In the genomic region with DNA sequence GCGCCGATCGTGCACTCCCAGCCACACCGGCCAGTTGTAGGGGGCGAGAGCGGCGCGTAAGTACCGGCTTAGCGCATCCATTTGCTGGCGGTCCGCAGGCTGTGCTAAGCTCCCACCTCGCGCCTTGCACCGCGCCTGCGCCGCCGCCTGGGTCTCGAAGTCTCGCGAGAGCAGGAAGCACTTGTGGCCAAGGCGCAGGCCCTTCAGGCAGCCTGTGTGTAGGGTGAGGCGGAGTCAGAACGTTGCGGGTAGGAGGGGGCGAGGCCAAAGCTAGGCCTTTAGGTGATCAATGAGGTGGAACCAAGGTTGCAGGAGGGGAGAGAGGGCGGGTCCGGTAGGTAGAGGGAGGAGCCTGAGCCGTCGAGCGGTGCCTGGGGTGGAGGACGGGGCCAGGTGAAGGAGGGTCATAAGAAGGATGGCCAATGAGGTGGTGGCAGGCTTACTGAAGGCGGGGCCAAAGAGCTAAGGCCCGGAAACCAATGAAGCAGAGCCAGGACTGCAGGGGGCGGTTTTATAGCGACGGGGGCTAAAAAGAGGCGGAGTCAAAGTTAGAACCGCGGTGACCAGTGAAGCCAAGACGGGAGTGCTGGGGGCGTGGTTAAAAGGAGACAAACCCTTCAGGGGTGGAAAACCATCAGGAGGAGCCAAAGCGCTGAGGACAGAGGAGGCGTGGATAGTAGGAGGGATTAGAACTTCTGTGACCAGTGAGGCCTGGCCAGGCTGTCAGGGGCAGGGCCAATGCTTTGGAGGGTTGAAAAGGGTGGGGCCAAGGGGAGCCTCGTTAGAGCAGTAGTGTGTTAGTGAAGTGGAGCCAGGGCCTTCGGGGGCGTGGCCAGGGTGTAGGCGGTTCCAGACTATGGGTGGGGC, we compare ENCODE assay signal across 8 mouse cellular contexts. TPM values are rescaled to one million over a fixed set of nuclear protein-coding genes. Genes with fewer than 3 reads are reported as not detected.
A peak's percentile ranks its signal among the peaks of the same experiment; 100 is the strongest.
DNase-seq lines count a peak whose midpoint lies in the region; ATAC-seq lines count a peak whose summit lies in the region.

No protein-coding gene starts in this region.

- no peaks in the 10 kb centered on the region for H3K36me3 ChIP-seq in hindbrain, embryonic 12.5 days

- peaks cover 18% of the 10 kb centered on the region; the same call in 1 of the 2 replicates for H3K27me3 ChIP-seq in hindbrain, embryonic 12.5 days

- peaks cover 13% of the 10 kb centered on the region for H3K4me1 ChIP-seq in hindbrain, embryonic 12.5 days

- H3K9ac ChIP-seq in hindbrain, embryonic 12.5 days: peak overlapping the region; percentile 87

- WGBS in hindbrain, embryonic 12.5 days: under 1% methylated on average over 49 of the region's 49 CpGs

- H3K9me3 ChIP-seq in hindbrain, embryonic 12.5 days (replicated peaks): no peaks in the 10 kb centered on the region

- peak; percentile 94 for ATAC-seq in hindbrain, embryonic 12.5 days (ENCODE audit: low FRiP score)

- peak overlapping the region; percentile 96 for H3K27ac ChIP-seq in hindbrain, embryonic 12.5 days

- peak overlapping the region; percentile 63 for H3K4me2 ChIP-seq in hindbrain, embryonic 12.5 days (replicated peaks)

- peak; percentile 99 for DNase-seq in NIH3T3 (ENCODE audit: low read depth)
- peak; percentile 97 to 98 for DNase-seq in cerebellum, postnatal 10 days
- DNase-seq in frontal cortex, postnatal 10 days (ENCODE audit: low spot score in 2 of 2): peak; percentile 96 to 97
- peak; percentile 97 for DNase-seq in layer of hippocampus, postnatal 14 days (ENCODE audit: low spot score in 2 of 2)
- DNase-seq in lung, postnatal 14 days: peak; percentile 96
- DNase-seq in retina, adult 2 months (ENCODE audit: low read depth, low spot score): peak; percentile 98
- DNase-seq in thymus, postnatal 36 days: peak; percentile 92 to 96

- H3K4me3 ChIP-seq in hindbrain, embryonic 12.5 days: peak overlapping the region; percentile 55

RNA-seq across cellular contexts. Expression of a gene that starts 1.7 kb away (rescaled TPM):
- 2.0 and 2.9 TPM in 2 replicates for polyA plus RNA-seq in hindbrain, embryonic 12.5 days (2016; fragmentation: Nextera tagmentation; extraction: Ambion mirVana)
- total RNA-seq in layer of hippocampus, postnatal 14 days (2021): 1 to 10 TPM; 2.5 to 2.8 TPM

RNA-seq across cellular contexts. Expression of a gene that starts 5.0 kb away (rescaled TPM):
- polyA plus RNA-seq in hindbrain, embryonic 12.5 days (2016; fragmentation: Nextera tagmentation; extraction: Ambion mirVana): 12.5 and 12.8 TPM in 2 replicates
- 100 to 1,000 TPM; 566 to 582 TPM for total RNA-seq in layer of hippocampus, postnatal 14 days (2021)

RNA-seq across cellular contexts. Expression of a gene that starts 43.8 kb away (rescaled TPM):
- polyA plus RNA-seq in hindbrain, embryonic 12.5 days (2016; fragmentation: Nextera tagmentation; extraction: Ambion mirVana): not detected in 2 replicates
- not detected for total RNA-seq in layer of hippocampus, postnatal 14 days (2021)

RNA-seq across cellular contexts. Expression of a gene that starts 47.8 kb away (rescaled TPM):
- not detected in 2 replicates for polyA plus RNA-seq in hindbrain, embryonic 12.5 days (2016; fragmentation: Nextera tagmentation; extraction: Ambion mirVana)
- not detected for total RNA-seq in layer of hippocampus, postnatal 14 days (2021)

RNA-seq across cellular contexts. Expression of a gene that starts 58.5 kb away (rescaled TPM):
- 182 and 196 TPM in 2 replicates for polyA plus RNA-seq in hindbrain, embryonic 12.5 days (2016; fragmentation: Nextera tagmentation; extraction: Ambion mirVana)
- total RNA-seq in layer of hippocampus, postnatal 14 days (2021): 100 to 1,000 TPM in 1 of 2 experiments, 10 to 100 TPM in 1; 83.1 to 105 TPM

Comparison
In these comparisons a context has a peak if more than half of its experiments do, and no peak if none do; other contexts are left out.
1. Peak in every context shown above with its lines: DNase-seq, ATAC-seq, H3K4me3 ChIP-seq and H3K27ac ChIP-seq.